Mouse (Mus musculus) kidney, adult 2 months (tissue): ENCODE results near the gene Hexb. TPM values are rescaled to one million over a fixed set of nuclear protein-coding genes. Genes with fewer than 3 reads are reported as not detected.

Experiments
- DNase-seq: peaks from one replicate; pipeline ENCODE4 v3.0.0; 2021
- H3K27ac ChIP-seq: fragments of 200-500 bp; 2 replicates; pipeline ENCODE4 v1.5.1; 2012; ENCODE audit warnings: low read depth, low read length, control low read depth, inconsistent platforms; ENCODE audit not compliant: insufficient read depth
- H3K27me3 ChIP-seq: fragments of 200-500 bp; replicated peaks from 2 replicates; pipeline ENCODE4 v1.6.1; 2012; ENCODE audit warnings: mild to moderate bottlenecking, moderate library complexity, low read length, inconsistent platforms; ENCODE audit not compliant: control insufficient read depth, insufficient read depth
- H3K36me3 ChIP-seq: fragments of 200-500 bp; 2 replicates; pipeline ENCODE4 v1.6.1; 2012; ENCODE audit warnings: mild to moderate bottlenecking, moderate library complexity, low read length, inconsistent platforms; ENCODE audit not compliant: control insufficient read depth, insufficient read depth
- H3K4me1 ChIP-seq: fragments of 200-500 bp; 2 replicates; pipeline ENCODE4 v1.6.1; 2011; ENCODE audit warnings: low read length; ENCODE audit not compliant: control insufficient read depth, insufficient read depth
- H3K4me3 ChIP-seq: fragments of 200-500 bp; 2 replicates; pipeline ENCODE4 v1.5.1; 2011; ENCODE audit warnings: mild to moderate bottlenecking, low read depth, low read length, control low read depth; ENCODE audit not compliant: insufficient read depth
- CTCF ChIP-seq: fragments of 200-500 bp; conservative IDR thresholded peaks from 2 replicates; pipeline ENCODE4 v1.5.1; 2011; ENCODE audit warnings: low read depth, mild to moderate bottlenecking, control low read depth, low read length, moderate library complexity, mixed read lengths; ENCODE audit not compliant: insufficient read depth, insufficient read length
- POLR2A ChIP-seq: fragments of 200-500 bp; IDR thresholded peaks from one replicate; pipeline ENCODE4 v1.6.1; 2011; ENCODE audit warnings: low read depth, low read length, control low read depth
- WGBS: fragments of 180-500 bp; shearing (Covaris S2); methylation state at CpG from one replicate; pipeline ENCODE4 v1.1.7; 2018; 5-methylcytosine and 5-hydroxymethylcytosine counted together
- polyA plus RNA-seq: library from polyadenylated mRNA; depleted of rRNA; stranded (reverse); fragments of >200 nt; gene quantifications from 2 replicates; pipeline ENCODE4 v1.2.3, GENCODE M21; 2012

The Hexb gene
- polyA plus RNA-seq, 1 experiment, result 149 TPM

- peaks cover 12% of the 10 kb centered on the region; the same call in 1 of the 2 replicates for H3K4me1 ChIP-seq
- H3K4me3 ChIP-seq, result no peak overlapping the region
- DNase-seq, result no peak
- WGBS, result 62% methylated on average over 8 of the region's 8 CpGs
- no peaks in the 10 kb centered on the region for H3K27me3 ChIP-seq
- H3K36me3 ChIP-seq, result no peaks in the 10 kb centered on the region
- TF ChIP-seq CTCF, result no peak
- no peak for TF ChIP-seq POLR2A
- peak overlapping the region; percentile 63 for H3K27ac ChIP-seq
Observed at GRCm38 (mm10) chr13:97223856-97224255, 25.7 kb upstream of the Hexb start.

DNA sequence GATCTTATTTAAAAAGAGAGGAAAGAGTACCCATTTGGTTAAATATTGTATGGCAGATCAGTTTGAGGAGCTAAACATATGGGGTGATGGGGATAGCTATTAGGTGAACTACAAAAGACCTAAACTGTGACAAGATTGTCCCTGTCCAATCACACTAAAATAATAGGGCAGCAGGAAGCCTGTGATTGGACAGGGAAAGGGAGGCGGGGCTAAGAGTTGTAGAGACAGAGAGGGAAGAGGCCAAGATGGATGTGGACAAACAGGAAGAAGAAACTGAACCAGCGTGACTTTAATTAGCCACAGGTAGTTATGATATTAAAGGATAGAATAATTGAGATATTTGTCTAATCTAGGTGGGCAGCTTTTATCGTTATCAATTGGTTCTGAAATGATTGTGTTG lies 21.9 kb upstream of the Hexb start:
- no peak for DNase-seq
- Histone ChIP-seq H3K36me3 (no peaks in the 10 kb centered on the region), H3K4me3 (no peak overlapping the region), H3K27ac (no peak overlapping the region), H3K4me1 (peaks cover 9% of the 10 kb centered on the region; the same call in 1 of the 2 replicates), H3K27me3 (no peaks in the 10 kb centered on the region)
- WGBS, result 89% methylated on average over 3 of the region's 3 CpGs
- no peak for TF ChIP-seq POLR2A
- TF ChIP-seq CTCF, result no peak

GRCm38 (mm10) chr13:97216196-97216595 lies 18.0 kb upstream of the Hexb start:
- H3K36me3 ChIP-seq, result no peaks in the 10 kb centered on the region
- DNase-seq, result no peak
- WGBS, result 57% methylated on average over 5 of the region's 5 CpGs
- no peak for TF ChIP-seq CTCF
- TF ChIP-seq POLR2A, result no peak
- H3K27me3 ChIP-seq, result no peaks in the 10 kb centered on the region
- no peak overlapping the region for H3K27ac ChIP-seq
- no peak overlapping the region for H3K4me3 ChIP-seq
- no peaks in the 10 kb centered on the region for H3K4me1 ChIP-seq

DNA sequence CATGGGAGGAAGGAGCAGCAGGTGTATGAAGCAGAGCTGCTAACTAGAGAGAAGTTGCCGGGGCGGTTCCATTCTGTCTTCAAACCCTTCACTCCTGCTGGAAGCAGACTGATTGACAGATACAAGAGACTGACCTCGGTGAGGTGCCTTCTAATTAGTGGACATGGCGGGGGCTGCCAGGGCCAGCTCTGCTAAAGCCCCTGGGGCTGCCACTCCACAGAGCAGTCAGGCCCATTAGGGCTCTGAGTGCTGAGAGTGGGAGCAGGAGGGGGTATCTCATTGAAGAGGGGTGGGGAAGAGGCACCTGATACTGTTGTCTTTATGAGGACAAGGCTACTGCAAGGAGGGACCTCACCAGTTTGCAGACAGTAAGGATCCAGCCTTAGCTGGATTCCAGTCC lies 17.4 kb upstream of the Hexb start:
- H3K27me3 ChIP-seq, result no peaks in the 10 kb centered on the region
- no peaks in the 10 kb centered on the region for H3K4me1 ChIP-seq
- no peak for DNase-seq
- H3K27ac ChIP-seq, result no peak overlapping the region
- H3K36me3 ChIP-seq, result no peaks in the 10 kb centered on the region
- no peak overlapping the region for H3K4me3 ChIP-seq
- TF ChIP-seq CTCF (no peak), POLR2A (no peak)
- 80% methylated on average over 4 of the region's 4 CpGs for WGBS

DNA sequence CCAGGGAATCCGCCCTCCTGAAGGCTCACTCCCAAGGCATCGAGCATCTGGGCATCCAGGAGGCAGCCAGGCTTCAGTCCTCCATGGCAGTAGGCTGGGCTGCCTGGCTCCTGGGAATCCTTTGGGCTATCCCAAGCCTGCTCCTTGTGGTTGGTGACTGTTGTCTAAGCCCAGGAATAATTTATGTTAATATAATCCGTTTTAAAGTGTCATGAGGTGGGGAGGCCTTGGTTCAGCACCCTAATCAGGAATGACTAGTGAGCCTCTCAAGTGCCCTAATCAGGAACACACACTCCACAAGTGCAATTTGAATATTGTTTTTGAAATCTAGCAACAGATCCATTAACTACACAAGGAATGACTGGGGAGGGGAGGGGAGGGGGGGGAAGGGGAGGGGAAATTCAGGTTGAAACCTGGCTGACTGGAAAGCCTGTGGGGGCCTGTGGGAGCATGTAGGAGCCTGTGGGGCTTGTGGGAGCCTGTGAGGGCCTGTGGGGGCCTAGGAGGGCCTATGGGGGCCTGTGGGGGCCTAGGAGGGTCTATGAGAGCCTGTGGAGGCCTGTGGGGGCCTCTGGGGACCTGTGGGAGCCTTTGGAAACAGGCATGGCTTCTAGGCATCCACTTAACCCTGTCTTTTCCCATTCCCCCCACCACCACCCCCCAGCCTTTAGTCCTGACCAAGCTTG lies 16.6 kb upstream of the Hexb start:
- H3K36me3 ChIP-seq, result no peaks in the 10 kb centered on the region
- no peak for DNase-seq
- H3K27ac ChIP-seq, result no peak overlapping the region
- no peaks in the 10 kb centered on the region for H3K27me3 ChIP-seq
- 69% methylated on average over 3 of the region's 3 CpGs for WGBS
- H3K4me3 ChIP-seq, result no peak overlapping the region
- TF ChIP-seq CTCF (no peak), POLR2A (no peak)
- H3K4me1 ChIP-seq, result no peaks in the 10 kb centered on the region

DNA sequence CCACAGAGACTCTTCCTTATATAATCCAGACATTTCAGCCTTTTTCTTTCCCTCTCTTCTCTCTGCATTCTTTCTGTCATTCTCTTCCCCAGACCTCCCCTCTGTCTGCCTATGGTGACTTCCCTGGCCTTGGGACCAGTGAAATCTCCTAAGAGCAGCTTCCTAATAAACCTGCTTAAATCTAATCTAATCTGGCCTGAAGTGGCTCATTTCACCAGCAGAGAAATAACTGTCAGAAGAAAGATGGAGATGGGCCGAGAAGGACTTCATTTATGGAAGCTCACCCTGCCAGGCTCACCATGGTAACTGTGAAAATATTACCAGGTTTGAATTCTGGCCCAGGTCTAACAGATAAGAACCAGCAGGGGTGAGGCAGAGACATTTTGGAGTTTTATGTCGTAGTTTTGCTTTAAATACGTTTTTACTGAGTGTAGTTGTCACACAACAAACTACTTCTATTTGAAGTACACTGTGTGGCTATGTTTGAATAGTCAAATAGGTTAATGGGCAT lies 10.4 kb upstream of the Hexb start:
- H3K36me3 ChIP-seq, result no peaks in the 10 kb centered on the region
- 81% methylated on average over 3 of the region's 3 CpGs for WGBS
- peaks cover 9% of the 10 kb centered on the region for H3K4me1 ChIP-seq
- H3K4me3 ChIP-seq, result no peak overlapping the region
- no peak for DNase-seq
- no peak overlapping the region for H3K27ac ChIP-seq
- H3K27me3 ChIP-seq, result no peaks in the 10 kb centered on the region
- TF ChIP-seq POLR2A (no peak), CTCF (no peak)

DNA sequence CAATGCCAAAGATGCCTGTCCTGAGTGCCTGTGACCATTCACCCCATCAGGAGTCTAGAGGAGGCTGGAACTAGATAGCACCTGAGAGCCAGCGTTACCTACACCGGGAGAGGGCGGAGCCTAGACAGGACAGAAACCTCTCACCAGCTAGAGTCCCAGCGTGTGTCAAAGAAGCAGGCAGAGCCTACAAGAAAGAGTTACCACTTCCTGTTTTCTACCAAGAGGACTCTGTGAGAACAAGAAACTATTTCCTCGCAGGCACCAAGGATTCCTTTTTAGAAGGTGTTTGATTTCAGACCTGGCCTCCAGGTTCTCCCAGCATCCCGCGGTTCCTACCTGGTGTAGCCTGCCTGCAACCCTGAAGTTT lies 9.9 kb upstream of the Hexb start:
- WGBS, result 56% methylated on average over 7 of the region's 7 CpGs
- peaks cover 9% of the 10 kb centered on the region for H3K4me1 ChIP-seq
- H3K4me3 ChIP-seq, result no peak overlapping the region

DNA sequence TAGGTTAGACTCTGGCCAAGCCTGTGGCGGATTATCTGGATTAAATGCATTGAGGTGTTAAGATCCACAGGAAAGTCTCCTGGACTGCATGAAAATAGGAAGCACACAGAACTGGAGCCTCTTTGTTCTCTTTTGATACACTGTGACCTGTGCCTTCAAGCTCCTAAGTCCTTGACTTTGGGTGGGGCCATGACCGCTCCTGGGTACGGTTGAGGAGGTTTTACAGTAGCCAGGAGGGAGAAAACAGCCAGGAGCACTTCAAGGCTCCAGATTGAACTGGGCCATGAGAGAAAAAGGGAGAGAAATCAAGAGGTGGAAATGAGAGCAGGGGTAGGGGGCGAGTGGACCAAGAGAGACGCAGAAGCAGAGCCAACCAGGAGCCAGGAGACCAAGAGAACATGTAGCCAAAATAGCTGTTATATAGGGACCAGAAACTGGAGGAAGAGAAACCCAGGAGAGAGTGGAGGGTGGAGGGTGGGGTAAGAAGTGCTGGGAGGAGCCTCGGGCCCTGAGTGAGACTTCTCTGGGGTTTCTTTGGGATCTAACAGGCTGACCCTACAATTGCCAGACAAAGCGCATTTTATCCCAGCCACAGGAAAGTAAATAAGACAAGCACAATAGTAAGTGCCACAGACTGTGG lies 9.4 kb upstream of the Hexb start:
- Histone ChIP-seq H3K27me3 (no peaks in the 10 kb centered on the region), H3K4me3 (no peak overlapping the region), H3K27ac (no peak overlapping the region; the same call in 1 of the 2 replicates), H3K36me3 (no peaks in the 10 kb centered on the region), H3K4me1 (peaks cover 9% of the 10 kb centered on the region)
- TF ChIP-seq POLR2A (no peak), CTCF (no peak)
- 75% methylated on average over 7 of the region's 7 CpGs for WGBS
- peak; percentile 33 for DNase-seq

More for the DNA sequence above, 9.9 kb upstream of the Hexb start:
- Histone ChIP-seq H3K36me3 (no peaks in the 10 kb centered on the region), H3K27ac (no peak overlapping the region; the same call in 1 of the 2 replicates), H3K27me3 (no peaks in the 10 kb centered on the region)
- DNase-seq, result peak; percentile 22
- no peak for TF ChIP-seq CTCF
- TF ChIP-seq POLR2A, result no peak
